Mouse (Mus musculus): ENCODE results near the gene Gls2. TPM values are rescaled to one million over a fixed set of nuclear protein-coding genes. Genes with fewer than 3 reads are reported as not detected.
"Not testable (repeated sequence)": the region's sequence is repeated elsewhere in the genome, so short reads cannot be mapped to it uniquely, and the experiment has no call there.

The Gls2 gene
- not detected in 2 replicates for total RNA-seq (2014; fragmentation: Nextera tagmentation)
- not detected in 2 replicates for total RNA-seq (2017)

DNA sequence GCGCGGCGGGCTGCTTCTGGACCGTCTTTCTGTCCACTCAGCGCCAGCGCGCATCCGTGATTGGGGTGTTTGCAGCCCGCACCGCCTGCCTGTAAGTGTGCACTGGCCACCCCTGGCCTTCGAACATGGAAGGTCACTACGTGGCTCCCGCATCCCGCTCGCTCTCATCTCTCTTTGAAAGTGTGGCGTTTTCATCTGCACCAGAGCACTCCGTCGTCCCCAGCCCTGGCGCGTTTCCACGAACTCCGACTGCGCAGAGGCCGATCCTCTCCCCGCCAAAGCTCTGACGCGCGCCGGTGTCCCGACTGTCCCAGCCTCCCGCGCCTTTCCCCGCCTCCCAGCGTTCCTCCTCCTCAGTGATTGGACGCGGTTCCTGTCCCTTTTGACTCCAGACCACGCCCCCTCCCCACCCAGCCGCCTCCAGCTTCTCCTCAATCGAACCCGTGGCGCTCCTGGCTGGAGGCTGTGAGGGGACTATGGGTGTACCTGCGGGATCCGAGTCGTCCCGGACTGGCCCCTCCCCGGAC lies at the start of gene Gls2:
Gene Gls2 (plus strand): TSS at position 434 of the 527 bp plus-strand sequence.
- peak; percentile 98 for ATAC-seq (replicated peaks; ENCODE audit: poor library complexity, severe bottlenecking)

DNA sequence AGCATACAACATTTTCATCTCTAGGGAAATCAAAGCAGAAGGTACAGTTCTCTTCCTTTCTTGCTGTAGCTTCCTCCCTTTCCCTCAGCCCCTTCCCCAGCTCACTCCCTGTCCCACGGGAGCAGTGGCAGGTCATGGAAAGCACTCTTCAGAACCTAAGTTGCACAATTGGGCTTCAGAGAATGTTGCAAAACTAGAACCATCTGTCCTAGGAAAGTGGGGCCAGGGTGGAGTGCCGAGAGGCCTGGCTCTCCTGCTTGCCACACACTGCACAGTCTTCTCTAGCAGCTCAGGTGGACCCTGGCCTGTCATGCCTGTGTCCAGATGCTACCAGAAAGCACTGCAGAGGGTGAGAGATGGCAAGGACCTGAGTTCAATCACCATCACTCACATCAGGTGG lies 49.3 kb upstream of the Gls2 start:
- no peak for ATAC-seq (replicated peaks; ENCODE audit: poor library complexity, severe bottlenecking)

DNA sequence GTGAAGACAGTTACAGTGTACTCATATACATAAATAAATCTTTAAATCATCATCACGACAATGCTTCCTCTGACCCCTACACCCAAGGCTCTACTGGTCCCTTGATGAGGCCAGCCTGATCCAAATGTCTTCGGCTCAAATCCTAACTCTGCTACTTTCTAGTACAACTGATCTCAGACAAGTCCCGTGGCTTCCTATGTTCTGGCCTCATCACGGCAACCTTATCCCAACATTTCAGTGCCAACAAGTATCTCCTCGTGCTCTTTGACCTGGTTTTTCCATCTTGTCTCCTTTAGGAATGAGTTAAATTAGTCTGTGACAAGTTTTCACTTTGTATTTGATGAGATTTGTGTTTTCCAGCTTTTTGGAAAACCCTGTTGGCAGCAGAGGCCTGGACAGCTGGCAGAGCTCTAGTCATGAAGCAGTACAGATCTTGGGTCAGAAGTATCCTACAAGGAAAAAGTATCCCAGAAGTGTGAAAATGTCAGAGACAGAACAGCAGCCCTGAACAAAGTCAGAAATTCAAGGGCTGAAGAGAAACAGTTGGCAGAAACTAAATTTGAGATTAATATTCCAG lies 45.4 kb upstream of the Gls2 start:
- ATAC-seq (replicated peaks; ENCODE audit: poor library complexity, severe bottlenecking), result no peak

DNA sequence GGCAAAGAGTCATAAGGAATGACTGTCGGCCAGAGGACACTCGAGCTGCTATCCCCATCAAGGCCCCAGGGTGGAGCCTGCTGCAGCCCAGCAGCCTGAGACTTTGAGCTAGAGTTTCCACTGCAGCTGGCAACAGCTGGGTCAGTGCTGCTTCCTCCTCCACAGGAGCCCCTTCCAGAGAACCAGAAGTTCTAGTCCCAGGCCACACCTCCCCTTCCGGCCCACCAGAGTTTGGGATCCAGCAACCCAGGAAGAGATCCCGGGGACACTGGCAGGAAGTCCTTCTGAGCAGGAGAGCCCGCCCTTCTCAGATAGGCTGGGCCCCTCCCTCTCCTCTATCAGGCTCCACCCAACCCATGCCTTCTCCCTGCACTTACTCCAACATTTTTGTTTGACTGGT lies 44.7 kb upstream of the Gls2 start:
- ATAC-seq (replicated peaks; ENCODE audit: poor library complexity, severe bottlenecking), result peak; percentile 99

DNA sequence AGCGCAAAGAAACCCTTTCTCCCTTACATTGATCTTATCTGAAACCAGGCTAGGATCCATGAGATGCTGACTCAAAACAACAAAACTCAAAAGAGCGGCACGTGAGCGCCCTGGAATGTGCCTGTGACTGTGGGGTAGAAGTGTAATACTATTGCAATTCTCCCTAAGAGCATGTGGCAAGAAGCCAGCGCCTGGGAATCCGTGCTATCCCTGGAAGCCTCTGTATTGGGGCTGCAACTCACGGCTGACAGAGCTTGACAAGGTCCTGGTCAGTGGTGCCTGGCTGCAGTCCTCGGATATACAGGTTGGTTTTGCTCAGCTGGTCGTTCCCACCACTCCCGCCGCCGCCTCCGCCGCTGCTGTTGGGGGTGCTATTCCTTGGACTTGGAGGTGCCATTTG lies 43.3 kb upstream of the Gls2 start:
- no peak for ATAC-seq (replicated peaks; ENCODE audit: poor library complexity, severe bottlenecking)

DNA sequence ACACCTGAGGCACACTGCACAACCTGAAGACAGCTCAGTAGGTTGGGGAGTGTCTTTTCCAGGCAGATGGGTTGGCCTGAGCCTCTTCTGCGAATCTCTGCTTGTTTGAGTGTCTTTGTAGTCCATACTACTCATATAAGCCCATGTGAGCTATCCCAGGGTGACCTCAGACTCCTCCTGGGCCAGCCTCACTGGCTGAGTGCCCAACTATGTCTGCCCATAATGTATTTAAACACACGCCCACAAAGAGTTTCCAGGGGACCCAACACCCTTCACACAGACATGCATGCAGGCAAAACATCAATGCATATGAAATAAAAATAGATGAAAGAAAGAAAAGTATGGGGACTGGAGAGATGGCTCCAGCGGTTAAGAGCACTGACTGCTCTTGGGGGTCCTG lies 40.3 kb upstream of the Gls2 start:
- no peak for ATAC-seq (replicated peaks; ENCODE audit: poor library complexity, severe bottlenecking)

DNA sequence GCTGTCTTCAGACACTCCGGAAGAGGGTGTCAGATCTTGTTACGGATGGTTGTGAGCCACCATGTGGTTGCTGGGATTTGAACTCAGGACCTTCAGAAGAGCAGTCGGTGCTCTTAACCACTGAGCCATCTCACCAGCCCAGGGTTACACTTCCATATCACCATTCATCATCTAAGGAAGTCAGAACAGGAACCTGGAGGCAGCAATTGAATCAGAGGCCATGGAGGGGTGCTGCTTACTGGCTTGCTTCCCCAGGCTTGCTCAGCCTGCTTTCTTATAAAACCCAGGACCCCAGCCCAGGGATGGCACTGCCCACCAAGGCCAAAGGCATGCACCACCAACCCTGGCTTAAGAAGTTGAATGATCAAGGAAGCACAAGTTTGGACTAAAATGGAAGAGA lies 28.5 kb upstream of the Gls2 start:
- ATAC-seq (replicated peaks; ENCODE audit: poor library complexity, severe bottlenecking), result not testable (repeated sequence)

DNA sequence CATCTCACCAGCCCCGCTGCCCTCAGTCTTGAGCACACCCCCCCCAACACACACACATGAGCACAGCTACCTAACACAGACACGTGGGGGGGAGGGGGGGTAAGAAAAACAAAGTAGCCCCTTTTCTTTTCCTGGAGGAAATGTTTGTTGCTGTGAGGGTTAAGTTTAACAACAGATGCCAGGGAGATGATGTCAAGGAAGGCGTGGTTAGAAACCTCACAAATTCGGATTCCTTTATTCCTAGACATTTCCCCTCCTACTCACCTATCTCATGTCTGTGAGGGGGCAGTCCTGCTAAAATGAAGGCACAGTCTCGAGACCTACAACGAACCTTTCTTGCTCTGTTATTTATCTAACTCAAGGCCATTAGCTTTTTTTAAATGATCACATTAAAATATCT lies 27.2 kb upstream of the Gls2 start:
- ATAC-seq (replicated peaks; ENCODE audit: poor library complexity, severe bottlenecking), result no peak

DNA sequence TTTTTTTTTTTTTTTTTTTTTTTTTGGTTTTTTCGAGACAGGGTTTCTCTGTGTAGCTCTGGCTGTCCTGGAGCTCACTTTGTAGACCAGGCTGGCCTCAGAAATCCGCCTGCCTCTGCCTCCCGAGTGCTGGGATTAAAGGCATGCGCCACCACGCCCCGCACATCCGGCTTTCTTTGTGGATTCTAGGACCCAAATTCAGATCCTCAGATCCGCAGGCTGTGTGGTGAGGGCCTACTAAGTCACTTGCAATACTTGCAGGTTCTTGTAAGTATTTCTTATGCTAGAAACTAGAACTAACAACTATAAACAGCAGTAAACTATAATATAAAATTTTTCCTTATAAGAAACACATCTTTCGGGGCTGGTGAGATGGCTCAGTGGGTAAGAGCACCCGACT lies 22.9 kb upstream of the Gls2 start:
- ATAC-seq (replicated peaks; ENCODE audit: poor library complexity, severe bottlenecking), result not testable (repeated sequence)

DNA sequence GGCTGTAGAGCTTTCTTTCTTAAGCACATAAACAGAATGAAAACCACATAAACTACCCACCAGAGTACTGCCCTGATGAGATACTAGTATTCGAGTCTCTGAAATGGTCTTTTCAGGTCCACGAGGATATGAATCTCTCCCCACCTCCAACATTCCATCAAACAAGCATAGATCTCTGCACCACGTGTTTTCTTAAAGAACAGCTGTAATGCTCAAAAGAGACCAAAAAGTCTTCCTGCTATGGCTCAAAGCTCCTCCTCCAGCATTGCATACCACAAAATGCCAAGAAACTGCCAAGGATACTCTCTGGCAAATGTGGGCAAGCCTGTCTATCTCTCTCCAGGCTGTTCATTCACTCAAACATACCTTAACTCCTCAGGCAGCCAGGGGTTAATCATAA lies 19.0 kb upstream of the Gls2 start:
- no peak for ATAC-seq (replicated peaks; ENCODE audit: poor library complexity, severe bottlenecking)

DNA sequence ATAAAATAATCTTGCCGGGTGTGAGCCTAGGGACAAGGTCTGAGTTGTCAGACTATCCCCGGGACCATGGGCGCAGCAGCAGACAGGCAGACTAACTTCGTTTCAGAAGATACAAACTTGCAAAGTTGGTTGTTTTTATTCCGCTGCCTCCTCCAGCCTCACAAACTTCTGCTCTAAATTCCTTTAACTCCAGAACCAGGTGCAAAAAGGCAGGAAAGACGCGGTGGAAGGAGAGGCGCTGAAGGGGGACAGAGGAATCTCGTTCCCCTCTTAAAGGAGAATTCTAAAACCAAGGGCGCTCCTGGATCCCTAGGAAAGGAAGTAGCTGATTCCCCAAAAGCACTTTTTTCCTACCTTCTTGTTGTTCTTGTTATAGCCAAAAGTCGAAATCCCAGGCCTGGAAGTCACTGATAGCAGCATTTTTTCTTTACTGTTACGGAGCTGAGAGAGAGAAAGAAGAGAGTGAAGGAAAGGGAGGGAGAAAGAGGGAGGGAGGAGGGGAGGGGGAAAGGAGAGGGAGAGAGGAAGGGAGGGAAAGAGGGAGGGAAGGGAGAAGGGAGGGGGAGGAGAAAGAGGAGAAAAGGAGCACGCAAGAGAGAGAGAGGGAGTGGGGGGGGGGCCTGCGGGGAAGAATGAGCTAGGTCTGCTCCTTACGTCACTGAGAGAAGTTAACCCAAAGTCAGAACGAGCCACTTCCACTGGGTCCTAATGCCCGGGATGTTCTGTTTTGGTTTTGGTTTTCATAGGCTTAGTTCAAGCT lies 18.1 kb upstream of the Gls2 start:
- peak; percentile 99 for ATAC-seq (replicated peaks; ENCODE audit: poor library complexity, severe bottlenecking)

DNA sequence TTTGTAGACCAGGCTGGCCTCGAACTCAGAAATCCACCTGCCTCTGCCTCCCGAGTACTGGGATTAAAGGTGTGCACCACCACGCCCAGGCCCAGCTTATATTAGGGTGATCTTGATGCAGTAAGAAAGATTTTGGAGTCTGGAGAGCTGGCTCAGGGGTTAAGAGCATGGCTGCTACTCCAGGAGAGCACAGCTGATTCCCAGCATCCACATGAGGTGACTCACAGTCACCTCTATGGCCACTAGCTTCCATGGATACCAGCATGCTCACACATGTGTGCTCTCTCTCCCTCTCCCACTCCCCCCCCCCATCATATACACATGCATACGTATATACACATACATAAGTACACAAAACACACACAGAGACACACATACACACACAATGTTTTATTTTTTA lies 16.9 kb upstream of the Gls2 start:
- no peak for ATAC-seq (replicated peaks; ENCODE audit: poor library complexity, severe bottlenecking)

DNA sequence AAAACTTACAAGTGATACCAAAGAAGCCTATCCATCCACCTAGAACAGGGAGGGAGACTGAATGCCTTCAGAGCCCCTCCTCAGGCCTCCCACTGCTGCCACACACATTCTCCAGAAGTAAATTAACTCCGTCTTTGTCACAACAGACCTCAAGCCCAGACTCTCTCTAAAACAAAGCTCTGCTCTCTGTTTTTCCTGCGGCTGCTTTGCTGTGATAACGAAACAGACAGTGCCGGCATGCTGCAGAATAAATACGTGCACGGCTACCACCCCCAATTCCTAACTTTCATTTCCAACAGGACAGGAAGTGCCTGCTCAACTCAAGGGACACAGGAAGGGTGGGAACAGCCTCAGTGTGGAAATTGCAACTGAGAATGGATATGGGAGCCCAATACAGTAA lies 14.3 kb upstream of the Gls2 start, which contains the start of gene Rbms2:
Gene Rbms2 (minus strand): TSS at position 309 of the 400 bp plus-strand sequence.
- no peak for ATAC-seq (replicated peaks; ENCODE audit: poor library complexity, severe bottlenecking)

DNA sequence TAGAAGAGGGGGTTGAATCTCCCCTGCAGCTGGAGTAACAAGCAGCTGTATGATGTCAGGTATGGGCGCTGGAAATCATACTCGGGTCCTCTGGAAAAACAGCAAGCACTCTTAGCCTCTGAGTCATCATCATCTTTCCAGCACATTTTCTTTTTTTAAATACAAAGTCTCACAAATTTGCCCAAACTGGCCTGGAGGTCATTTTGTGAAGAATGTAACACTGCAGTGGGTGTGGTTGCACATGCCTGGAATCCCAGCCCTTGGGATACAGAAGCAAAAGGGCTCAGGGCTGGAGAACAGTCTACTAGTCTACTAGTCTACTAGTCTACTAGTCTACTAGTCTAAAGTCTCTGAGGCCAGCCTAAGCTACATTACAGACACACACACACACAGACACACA lies 10.0 kb upstream of the Gls2 start:
- ATAC-seq (replicated peaks; ENCODE audit: poor library complexity, severe bottlenecking), result no peak

DNA sequence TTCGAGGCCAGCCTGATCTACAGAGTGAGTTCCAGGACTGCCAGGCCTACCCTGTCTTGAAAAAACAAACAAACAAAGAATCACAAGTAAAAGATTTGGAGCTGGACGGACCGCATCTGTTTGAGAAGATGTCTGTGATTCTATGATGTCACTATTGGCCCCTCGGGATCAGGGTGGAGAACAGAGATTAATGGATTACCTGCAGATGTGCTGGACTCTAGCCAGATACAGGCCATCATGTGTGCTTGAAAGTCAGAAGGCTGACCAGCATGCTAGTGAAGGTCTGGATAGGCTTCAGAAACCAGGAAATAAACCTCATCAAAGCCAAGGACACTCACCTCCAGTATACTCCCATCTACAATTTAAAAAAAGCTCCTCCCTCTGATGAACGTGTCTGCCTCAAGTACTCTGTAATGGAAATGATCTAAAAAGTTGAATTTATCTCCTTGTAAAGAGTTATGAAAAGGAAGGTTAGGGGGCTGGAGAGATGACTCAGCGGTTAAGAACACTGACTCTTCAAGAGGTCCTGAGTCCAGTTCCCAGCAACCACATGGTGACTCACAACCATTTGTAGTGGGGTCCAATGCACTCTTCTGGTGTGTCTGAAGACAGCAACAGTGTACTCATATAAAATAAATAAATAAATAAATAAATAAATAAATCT lies 8.8 kb upstream of the Gls2 start:
- no peak for ATAC-seq (replicated peaks; ENCODE audit: poor library complexity, severe bottlenecking)

DNA sequence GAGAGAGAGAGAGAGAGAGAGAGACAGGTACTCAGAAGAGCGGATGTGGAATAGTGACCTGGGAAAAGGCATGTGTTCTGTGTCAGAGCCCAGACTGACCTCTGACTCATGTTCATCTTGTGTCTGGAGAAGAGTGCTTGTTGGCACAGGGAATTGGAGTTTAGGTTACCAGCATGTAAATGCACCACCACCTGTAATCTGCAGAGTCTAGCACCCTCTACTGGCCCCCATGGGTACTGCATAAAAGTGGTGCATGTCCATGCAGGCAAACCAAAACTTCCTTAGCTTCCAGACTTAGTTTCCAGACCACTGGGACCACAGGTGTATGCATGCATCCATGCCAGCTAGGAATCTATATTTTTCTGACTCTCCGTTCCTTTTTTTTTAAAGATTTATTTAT lies 8.3 kb upstream of the Gls2 start:
- peak; percentile 93 for ATAC-seq (replicated peaks; ENCODE audit: poor library complexity, severe bottlenecking)

DNA sequence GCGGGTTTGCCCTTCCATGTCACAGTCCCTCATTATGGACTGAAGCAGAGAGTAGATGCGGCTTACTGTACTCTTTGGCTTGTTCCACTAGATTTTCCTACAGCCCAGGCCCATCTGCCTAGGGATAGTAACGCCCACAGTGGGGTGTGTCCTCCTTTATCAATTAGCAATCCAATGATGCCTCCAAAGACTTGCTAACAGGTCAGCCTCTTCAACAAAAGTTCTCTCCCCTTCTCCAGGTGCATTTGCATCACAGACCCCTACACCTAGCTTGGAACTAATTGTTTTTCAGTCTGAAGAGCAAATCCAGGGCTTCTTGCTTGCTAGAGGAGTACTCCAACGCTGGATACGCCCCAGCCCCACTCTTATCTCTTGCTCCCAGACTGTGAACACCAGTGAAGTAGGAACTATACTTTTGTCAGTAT lies 7.1 kb upstream of the Gls2 start:
- ATAC-seq (replicated peaks; ENCODE audit: poor library complexity, severe bottlenecking), result no peak

DNA sequence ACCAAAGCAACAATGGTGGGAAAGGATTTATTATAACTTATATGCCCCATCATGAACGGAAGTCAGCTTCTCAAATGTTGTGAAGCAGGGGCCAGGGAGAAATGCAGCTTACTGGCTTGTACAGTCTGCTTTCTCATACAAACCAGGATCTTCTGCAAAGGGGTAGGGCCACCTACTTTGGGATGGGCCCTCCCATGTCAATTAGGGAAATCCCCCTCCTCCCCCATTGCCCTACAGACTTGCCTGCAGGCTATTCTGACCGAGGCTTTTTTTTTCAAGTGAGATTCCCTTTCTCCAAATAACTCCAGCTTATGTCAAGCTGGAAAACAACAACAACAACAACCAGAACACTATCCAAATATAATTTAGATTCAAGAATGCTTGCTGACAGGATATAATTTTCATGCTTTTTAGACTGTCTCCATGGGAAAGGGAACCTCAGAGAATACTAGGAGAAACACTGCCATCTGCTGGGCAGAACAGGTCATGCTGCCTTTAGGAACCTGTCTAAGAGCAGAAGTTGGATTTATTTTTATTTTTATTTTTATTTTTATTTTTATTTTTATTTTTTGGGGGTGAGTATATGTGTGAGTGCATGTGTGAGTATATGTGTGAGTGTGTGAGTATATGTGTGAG lies 5.9 kb upstream of the Gls2 start:
- peak; percentile 74 for ATAC-seq (replicated peaks; ENCODE audit: poor library complexity, severe bottlenecking)

DNA sequence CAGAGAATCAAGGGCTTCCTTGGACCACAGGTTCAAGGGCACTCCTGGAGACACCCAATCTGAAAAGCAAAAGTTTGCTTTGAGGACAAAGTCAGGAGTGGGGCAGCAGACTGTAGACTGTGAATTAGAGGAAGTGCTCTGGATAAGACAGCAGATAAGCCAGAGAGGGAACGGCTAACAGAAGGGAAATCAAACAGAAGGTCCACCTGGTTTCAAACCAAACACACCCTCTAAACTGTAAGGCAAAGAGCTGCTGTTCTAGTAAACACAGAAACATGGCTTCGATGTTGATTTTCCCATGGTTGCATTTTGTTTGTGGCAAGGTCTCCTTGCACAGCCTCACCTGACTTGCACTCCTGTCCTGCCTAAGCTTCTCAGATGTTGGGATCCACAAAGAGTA lies 2.8 kb upstream of the Gls2 start:
- ATAC-seq (replicated peaks; ENCODE audit: poor library complexity, severe bottlenecking), result no peak

DNA sequence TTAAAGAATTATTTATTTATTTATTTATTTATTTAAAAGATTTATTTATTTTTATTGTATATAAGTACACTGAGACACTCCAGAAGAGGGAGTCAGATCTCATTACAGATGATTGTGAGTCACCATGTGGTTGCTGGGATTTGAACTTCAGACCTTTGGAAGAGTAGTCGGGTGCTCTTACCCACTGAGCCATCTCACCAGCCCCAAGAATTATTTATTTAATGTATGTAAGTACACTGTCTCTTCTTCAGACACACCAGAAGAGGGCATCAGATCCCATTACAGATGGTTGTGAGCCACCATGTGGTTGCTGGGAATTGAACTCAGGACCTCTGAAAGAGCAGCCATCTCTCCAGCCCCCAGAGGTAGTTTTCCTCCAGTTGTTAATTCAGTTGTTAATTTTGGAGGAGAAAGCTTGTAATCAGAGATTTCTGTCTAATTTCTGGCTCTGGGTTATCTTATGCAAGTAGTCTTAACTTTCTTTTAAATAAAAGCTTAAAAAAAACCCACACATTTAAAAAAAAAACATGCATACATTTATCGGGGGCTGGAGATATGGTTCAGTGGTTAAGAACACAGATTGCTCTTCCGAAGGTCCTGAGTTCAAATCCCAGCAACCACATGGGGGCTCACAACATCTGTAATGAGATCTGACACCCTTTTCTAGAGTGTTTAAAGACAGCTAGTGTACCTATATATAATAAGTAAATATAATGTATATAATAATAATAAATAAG lies 2.1 kb upstream of the Gls2 start:
- ATAC-seq (replicated peaks; ENCODE audit: poor library complexity, severe bottlenecking), result not testable (repeated sequence)

Data from granulocyte monocyte progenitor cell, adult 5-6 weeks (primary cell).